Mouse (Mus musculus) liver, embryonic 13.5 days (tissue): ENCODE results near the gene Disc1. TPM values are rescaled to one million over a fixed set of nuclear protein-coding genes. Genes with fewer than 3 reads are reported as not detected.

ENCODE experiments used
- ATAC-seq: fragments of 200-750 bp; cut with Nextera tagmentation; 2 replicates; pipeline ENCODE4 v1.8.0; 2017; ENCODE audit warnings: low read depth, mild to moderate bottlenecking, moderate number of reproducible peaks, moderate library complexity
- DNase-seq: peaks from one replicate; pipeline ENCODE4 v3.0.0; 2022
- H3K27ac ChIP-seq: fragments of 300-500 bp; sonication (generic); 2 replicates; pipeline ENCODE4 v1.5.1; 2015; ENCODE audit warnings: moderate library complexity, mild to moderate bottlenecking, inconsistent platforms
- H3K27me3 ChIP-seq: fragments of 300-500 bp; sonication (generic); 2 replicates; pipeline ENCODE4 v1.6.1; 2015; ENCODE audit warnings: mild to moderate bottlenecking, inconsistent platforms
- H3K36me3 ChIP-seq: fragments of 300-500 bp; sonication (generic); 2 replicates; pipeline ENCODE4 v1.6.1; 2015; ENCODE audit warnings: mild to moderate bottlenecking, inconsistent platforms
- H3K4me1 ChIP-seq: fragments of 300-500 bp; sonication (generic); replicated peaks from 2 replicates; pipeline ENCODE4 v1.6.1; 2015; ENCODE audit warnings: inconsistent platforms
- H3K4me2 ChIP-seq: fragments of 300-500 bp; sonication (generic); 2 replicates; pipeline ENCODE4 v1.6.1; 2015; ENCODE audit warnings: inconsistent platforms, mild to moderate bottlenecking, moderate library complexity
- H3K4me3 ChIP-seq: fragments of 300-500 bp; sonication (generic); replicated peaks from 2 replicates; pipeline ENCODE4 v1.5.1; 2015; ENCODE audit warnings: mild to moderate bottlenecking, inconsistent platforms
- H3K9ac ChIP-seq: fragments of 300-500 bp; sonication (generic); 2 replicates; pipeline ENCODE4 v1.6.1; 2015; ENCODE audit warnings: mild to moderate bottlenecking, inconsistent platforms
- H3K9me3 ChIP-seq: fragments of 300-500 bp; sonication (generic); replicated peaks from 2 replicates; pipeline ENCODE4 v1.6.1; 2016; ENCODE audit warnings: inconsistent platforms
- WGBS: fragments of 180-500 bp; shearing (Covaris S2); methylation state at CpG from one replicate; pipeline ENCODE4 v1.1.7; 2015; ENCODE audit not compliant: insufficient replicate concordance; 5-methylcytosine and 5-hydroxymethylcytosine counted together
- polyA plus RNA-seq: library from polyadenylated mRNA; unstranded; fragments of >200 nt; fragmentation: Nextera tagmentation; extraction: Ambion mirVana; gene quantifications from 2 replicates; pipeline ENCODE4 v1.2.1, GENCODE M21; 2015

Disc1 gene
- polyA plus RNA-seq, 1 experiment from 2014 or later: 0.33 TPM

DNA sequence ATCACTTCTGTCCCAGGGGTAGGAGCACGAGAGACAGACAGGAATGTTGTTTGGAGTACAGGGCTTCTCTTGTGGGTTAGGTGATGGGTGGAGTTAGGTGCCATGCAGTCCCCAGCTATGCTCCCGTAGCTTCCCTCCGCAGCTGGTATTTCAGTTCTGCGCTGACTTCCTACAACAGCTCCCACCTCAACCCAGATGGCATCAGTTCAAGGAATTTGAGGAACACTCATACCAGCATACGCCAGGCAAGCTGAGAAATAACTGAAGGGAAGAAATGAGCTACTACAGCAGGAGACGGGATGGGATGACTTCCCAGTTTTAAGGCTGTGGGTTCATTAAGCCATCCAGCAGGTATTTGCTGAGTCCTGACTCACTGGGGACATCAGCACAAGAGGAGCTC lies 76.8 kb downstream of the Disc1 start:
- Histone ChIP-seq H3K9ac (no peak overlapping the region), H3K4me1 (peaks cover 12% of the 10 kb centered on the region), H3K27me3 (no peaks in the 10 kb centered on the region), H3K9me3 (no peaks in the 10 kb centered on the region), H3K4me3 (no peak overlapping the region), H3K36me3 (no peaks in the 10 kb centered on the region), H3K4me2 (no peak overlapping the region), H3K27ac (no peak overlapping the region)
- no peak for ATAC-seq
- DNase-seq: no peak
- WGBS: 70% methylated on average over 6 of the region's 6 CpGs

- no peak for DNase-seq
- 58% methylated on average over 7 of the region's 7 CpGs for WGBS
- Histone ChIP-seq H3K9ac (no peak overlapping the region), H3K27ac (no peak overlapping the region), H3K4me2 (no peak overlapping the region), H3K9me3 (no peaks in the 10 kb centered on the region), H3K36me3 (no peaks in the 10 kb centered on the region), H3K4me3 (no peak overlapping the region), H3K4me1 (peaks cover 12% of the 10 kb centered on the region), H3K27me3 (no peaks in the 10 kb centered on the region)
- no peak for ATAC-seq
Measured at GRCm38 (mm10) chr8:125131265-125131664, 77.3 kb downstream of the Disc1 start.

- H3K27ac ChIP-seq: no peak overlapping the region
- no peaks in the 10 kb centered on the region for H3K9me3 ChIP-seq
- H3K4me1 ChIP-seq: peaks cover 12% of the 10 kb centered on the region
- no peaks in the 10 kb centered on the region for H3K27me3 ChIP-seq
- WGBS: 22% methylated on average over 11 of the region's 11 CpGs
- ATAC-seq: peak; percentile 82
- DNase-seq: peak; percentile 27
- no peak overlapping the region for H3K4me3 ChIP-seq
- no peak overlapping the region for H3K9ac ChIP-seq
- H3K36me3 ChIP-seq: no peaks in the 10 kb centered on the region
- 0 out of 2 replicates have a peak overlapping the region, but pooled peaks have one; percentile 6 for H3K4me2 ChIP-seq
Measured at GRCm38 (mm10) chr8:125133685-125134114, 79.7 kb downstream of the Disc1 start.

DNA sequence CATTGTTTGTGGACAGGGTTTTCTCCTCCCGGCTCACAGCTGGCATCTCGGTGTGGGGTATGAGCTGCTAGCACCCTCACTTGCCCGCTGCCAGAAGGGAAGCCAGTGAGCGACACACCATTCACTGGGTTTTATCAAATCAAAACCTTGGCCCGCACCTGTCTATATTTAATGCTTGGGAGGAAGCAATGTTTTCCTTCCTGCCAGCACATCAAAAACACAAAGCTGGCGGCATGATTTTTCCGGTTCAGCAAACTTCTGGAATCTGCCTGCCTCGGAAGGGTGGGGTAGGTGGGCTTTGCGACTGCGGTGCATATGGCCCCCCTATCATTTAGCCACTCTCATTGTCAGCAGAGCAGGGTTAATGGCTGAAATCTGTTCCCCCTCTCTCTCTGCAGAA lies 80.9 kb downstream of the Disc1 start:
- ATAC-seq: no peak
- Histone ChIP-seq H3K9ac (no peak overlapping the region), H3K36me3 (no peaks in the 10 kb centered on the region), H3K9me3 (no peaks in the 10 kb centered on the region), H3K4me1 (peaks cover 12% of the 10 kb centered on the region), H3K4me2 (no peak overlapping the region), H3K4me3 (no peak overlapping the region), H3K27ac (no peak overlapping the region), H3K27me3 (no peaks in the 10 kb centered on the region)
- no peak for DNase-seq
- WGBS: 71% methylated on average over 10 of the region's 10 CpGs

- 86% methylated on average over 13 of the region's 13 CpGs for WGBS
- ATAC-seq (no peak), DNase-seq (no peak)
- Histone ChIP-seq H3K36me3 (no peaks in the 10 kb centered on the region), H3K27me3 (no peaks in the 10 kb centered on the region), H3K4me2 (no peak overlapping the region), H3K4me3 (no peak overlapping the region), H3K4me1 (no peaks in the 10 kb centered on the region), H3K9me3 (no peaks in the 10 kb centered on the region), H3K27ac (no peak overlapping the region), H3K9ac (no peak overlapping the region)
Measured at GRCm38 (mm10) chr8:125139689-125140150, 85.7 kb downstream of the Disc1 start.

DNA sequence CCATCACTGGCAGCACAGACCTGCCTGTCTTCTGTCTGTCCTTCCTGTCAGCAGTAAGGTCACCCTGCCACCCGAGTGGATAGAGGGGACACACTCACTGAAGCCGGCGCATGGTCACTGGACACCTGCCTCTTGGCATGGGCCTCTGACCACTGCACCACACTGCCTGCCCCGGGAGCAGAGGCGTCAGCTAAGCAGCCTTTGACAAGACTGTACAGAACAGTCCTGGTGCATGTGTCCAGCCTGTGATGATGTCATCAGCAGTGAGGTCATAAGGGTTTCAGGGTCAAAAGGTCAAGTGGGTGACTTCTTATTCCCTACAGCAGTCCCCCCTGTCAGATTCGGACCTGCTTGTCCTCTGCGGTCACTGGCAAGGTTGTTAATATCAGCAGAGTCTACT lies 87.0 kb downstream of the Disc1 start:
- ATAC-seq: no peak

GRCm38 (mm10) chr8:125156863-125157640 lies 103.1 kb downstream of the Disc1 start:
- 67% methylated on average over 20 of the region's 20 CpGs for WGBS
- DNase-seq: no peak
- H3K27ac ChIP-seq: no peak overlapping the region

More for the DNA sequence above, 87.0 kb downstream of the Disc1 start:
- H3K4me3 ChIP-seq: no peak overlapping the region
- no peaks in the 10 kb centered on the region for H3K9me3 ChIP-seq
- H3K9ac ChIP-seq: no peak overlapping the region
- no peak overlapping the region for H3K4me2 ChIP-seq
- H3K27ac ChIP-seq: no peak overlapping the region
- no peaks in the 10 kb centered on the region for H3K4me1 ChIP-seq
- no peaks in the 10 kb centered on the region for H3K36me3 ChIP-seq
- no peaks in the 10 kb centered on the region for H3K27me3 ChIP-seq
- no peak for DNase-seq
- WGBS: 64% methylated on average over 7 of the region's 7 CpGs

GRCm38 (mm10) chr8:125157641-125158005 lies 103.6 kb downstream of the Disc1 start:
- Histone ChIP-seq H3K9me3 (no peaks in the 10 kb centered on the region), H3K4me2 (no peak overlapping the region)
- WGBS: 75% methylated on average over 5 of the region's 5 CpGs

More at GRCm38 (mm10) chr8:125156863-125157640, 103.1 kb downstream of the Disc1 start:
- Histone ChIP-seq H3K4me3 (no peak overlapping the region), H3K27me3 (no peaks in the 10 kb centered on the region), H3K9me3 (no peaks in the 10 kb centered on the region), H3K9ac (no peak overlapping the region), H3K4me1 (no peaks in the 10 kb centered on the region), H3K36me3 (no peaks in the 10 kb centered on the region), H3K4me2 (no peak overlapping the region)
- no peak for ATAC-seq

GRCm38 (mm10) chr8:125159387-125159786 lies 105.4 kb downstream of the Disc1 start:
- H3K4me1 ChIP-seq: no peaks in the 10 kb centered on the region
- 68% methylated on average over 12 of the region's 12 CpGs for WGBS
- H3K9me3 ChIP-seq: no peaks in the 10 kb centered on the region
- H3K4me2 ChIP-seq: no peak overlapping the region
- H3K4me3 ChIP-seq: no peak overlapping the region
- no peak for ATAC-seq
- H3K27ac ChIP-seq: no peak overlapping the region
- no peaks in the 10 kb centered on the region for H3K27me3 ChIP-seq
- no peak for DNase-seq
- no peak overlapping the region for H3K9ac ChIP-seq
- no peaks in the 10 kb centered on the region for H3K36me3 ChIP-seq

More at GRCm38 (mm10) chr8:125157641-125158005, 103.6 kb downstream of the Disc1 start:
- H3K4me3 ChIP-seq: no peak overlapping the region
- no peak for DNase-seq
- no peaks in the 10 kb centered on the region for H3K4me1 ChIP-seq
- H3K27me3 ChIP-seq: no peaks in the 10 kb centered on the region
- no peak for ATAC-seq
- H3K9ac ChIP-seq: no peak overlapping the region
- H3K27ac ChIP-seq: no peak overlapping the region
- H3K36me3 ChIP-seq: no peaks in the 10 kb centered on the region

DNA sequence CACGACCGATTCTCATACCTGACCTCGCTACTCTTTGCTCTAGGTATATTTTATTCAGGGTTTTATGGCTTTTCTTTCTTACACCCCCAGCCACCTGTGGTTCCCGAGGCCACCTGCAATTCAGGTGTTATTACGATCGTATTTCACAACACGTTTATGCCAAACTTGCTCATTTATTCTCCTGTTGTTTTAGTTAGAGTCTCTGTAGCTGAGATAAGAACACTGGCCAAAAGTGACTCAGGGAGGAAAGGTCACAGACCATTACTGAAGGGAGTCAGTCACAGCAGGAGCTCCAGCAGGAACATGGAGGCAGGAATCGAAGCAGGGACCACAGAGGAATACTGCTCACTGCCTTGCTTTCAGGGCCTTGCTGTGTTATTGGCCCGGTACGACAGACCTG lies 109.5 kb downstream of the Disc1 start:
- WGBS: 69% methylated on average over 10 of the region's 10 CpGs
- H3K27ac ChIP-seq: no peak overlapping the region
- H3K4me1 ChIP-seq: no peaks in the 10 kb centered on the region

GRCm38 (mm10) chr8:125163906-125164305 lies 109.9 kb downstream of the Disc1 start:
- WGBS: 73% methylated on average over 6 of the region's 6 CpGs
- no peaks in the 10 kb centered on the region for H3K4me1 ChIP-seq

More for the DNA sequence above, 109.5 kb downstream of the Disc1 start:
- H3K36me3 ChIP-seq: no peaks in the 10 kb centered on the region
- H3K4me3 ChIP-seq: no peak overlapping the region
- no peak overlapping the region for H3K4me2 ChIP-seq
- no peaks in the 10 kb centered on the region for H3K27me3 ChIP-seq
- H3K9me3 ChIP-seq: no peaks in the 10 kb centered on the region
- ATAC-seq: no peak
- no peak for DNase-seq
- H3K9ac ChIP-seq: no peak overlapping the region

More at GRCm38 (mm10) chr8:125163906-125164305, 109.9 kb downstream of the Disc1 start:
- Histone ChIP-seq H3K27ac (no peak overlapping the region), H3K4me3 (no peak overlapping the region), H3K9ac (no peak overlapping the region), H3K4me2 (no peak overlapping the region), H3K36me3 (no peaks in the 10 kb centered on the region), H3K27me3 (no peaks in the 10 kb centered on the region), H3K9me3 (no peaks in the 10 kb centered on the region)
- DNase-seq (no peak), ATAC-seq (no peak)
